Mouse (Mus musculus) MEL (cell line): ENCODE measurements around the gene Hagh.

ENCODE experiments used
- KAT2A ChIP-seq: conservative IDR thresholded peaks from 2 replicates; pipeline ENCODE4 v1.6.1; 2012; ENCODE audit warnings: low read depth, low read length, improper control_type of control experiment, inconsistent platforms
- MAFK ChIP-seq: IDR thresholded peaks from 2 replicates; pipeline ENCODE4 v1.6.1; 2011; ENCODE audit warnings: low read depth, mild to moderate bottlenecking, low read length, improper control_type of control experiment, borderline replicate concordance
- POLR2A ChIP-seq, 2 experiments: IDR thresholded peaks; 2 replicates each; pipeline ENCODE4 v1.6.1; 2011 to 2012; ENCODE audit warnings: low read length in 2 of 2, mild to moderate bottlenecking in 2 of 2, control low read depth in 1 of 2, improper control_type of control experiment in 1 of 2, low read depth in 1 of 2, moderate library complexity in 1 of 2; ENCODE audit not compliant: control insufficient read depth in 1 of 2, insufficient read depth in 1 of 2, poor library complexity in 1 of 2
- ZMIZ1 ChIP-seq: IDR thresholded peaks from 2 replicates; pipeline ENCODE4 v1.6.1; 2012; ENCODE audit warnings: low read depth, mild to moderate bottlenecking, inconsistent platforms, low read length, improper control_type of control experiment, moderate library complexity
- ZNF384 ChIP-seq: IDR thresholded peaks from 2 replicates; pipeline ENCODE4 v1.6.1; 2012; ENCODE audit warnings: low read depth, mild to moderate bottlenecking, inconsistent platforms, low read length, improper control_type of control experiment

- TF ChIP-seq POLR2A (IDR thresholded peaks at IDR 0.05; ENCODE audit: control insufficient read depth in 1 of 2, insufficient read depth in 1 of 2, low read depth in 1 of 2, low read length in 2 of 2, poor library complexity in 1 of 2) (no peak), ZNF384 (no peak), ZMIZ1 (no peak), KAT2A (no peak), MAFK (no peak)
Observed at GRCm38 (mm10) chr17:24800524-24800923, 39.4 kb upstream of the Hagh start.
